Mouse (Mus musculus) G1E (cell line): ENCODE results near the gene Dtnbp1. TPM values are rescaled to one million over a fixed set of nuclear protein-coding genes. Genes with fewer than 3 reads are reported as not detected.

Experiments
- ATAC-seq: 2 replicates; pipeline ENCODE4 v1.8.0; 2016; ENCODE audit warnings: mild to moderate bottlenecking; ENCODE audit not compliant: insufficient number of reproducible peaks, poor library complexity, low FRiP score, severe bottlenecking; ENCODE audit errors: extremely low read depth
- DNase-seq: peaks from one replicate; pipeline ENCODE4 v3.0.0; 2012; ENCODE audit warnings: low spot score
- H3K27me3 ChIP-seq: 2 replicates; pipeline ENCODE4 v1.6.1; 2012; ENCODE audit warnings: mild to moderate bottlenecking, low read length, inconsistent platforms; ENCODE audit not compliant: insufficient read depth
- H3K36me3 ChIP-seq: replicated peaks from 2 replicates; pipeline ENCODE3; 2012; ENCODE audit warnings: mild to moderate bottlenecking, inconsistent platforms
- H3K4me1 ChIP-seq: 2 replicates; pipeline ENCODE4 v1.6.1; 2012; ENCODE audit warnings: low read depth, low read length, inconsistent platforms, mixed read lengths; ENCODE audit not compliant: insufficient read depth
- H3K4me3 ChIP-seq: 2 replicates; pipeline ENCODE4 v1.5.1; 2012; ENCODE audit warnings: low read depth, mild to moderate bottlenecking, inconsistent platforms, low read length, moderate library complexity, mixed read lengths
- H3K9me3 ChIP-seq: replicated peaks from 2 replicates; pipeline ENCODE4 v1.6.1; 2012; ENCODE audit warnings: inconsistent platforms
- CTCF ChIP-seq: IDR thresholded peaks from 2 replicates; pipeline ENCODE4 v1.5.1; 2012; ENCODE audit warnings: low read depth, low read length, inconsistent platforms, mixed read lengths
- GATA1 ChIP-seq: IDR thresholded peaks from 2 replicates; pipeline ENCODE4 v1.6.1; 2012; ENCODE audit warnings: borderline replicate concordance, low read length, inconsistent platforms, mixed read lengths
- GATA2 ChIP-seq: IDR thresholded peaks from 2 replicates; pipeline ENCODE4 v1.6.1; 2012; ENCODE audit warnings: low read depth, low read length, inconsistent platforms, borderline replicate concordance
- POLR2AphosphoS5 ChIP-seq: IDR thresholded peaks from 2 replicates; pipeline ENCODE4 v1.6.1; 2012; ENCODE audit warnings: low read depth, low read length, inconsistent platforms; ENCODE audit not compliant: insufficient replicate concordance
- TAL1 ChIP-seq: conservative IDR thresholded peaks from 2 replicates; pipeline ENCODE4 v1.6.1; 2012; ENCODE audit warnings: low read depth, low read length, inconsistent platforms, mixed read lengths
- polyA plus RNA-seq: library from polyadenylated mRNA; stranded (reverse); fragments of >175 nt; gene quantifications from 2 replicates; pipeline ENCODE4 v1.2.3, GENCODE M21; 2012
- total RNA-seq, 2 experiments: library from RNA; stranded (forward) in 1 of 2; stranded (reverse) in 1 of 2; fragments of 200-1000 nt in 1 of 2; fragments of >200 nt in 1 of 2; fragmentation: Nextera tagmentation in 1 of 2; gene quantifications; 2 replicates each; pipeline ENCODE4 v1.2.3; 2014 to 2017

Gene Dtnbp1
- total and polyA plus RNA-seq, 3 experiments = 19.2 to 33.3 (median 28.2) TPM

- peak; percentile 83 for ATAC-seq
- H3K4me1 ChIP-seq = peaks cover 16% of the 10 kb centered on the region
- peak overlapping the region; percentile 28; the same call in 1 of the 2 replicates for H3K4me3 ChIP-seq
- DNase-seq = no peak
- no peaks in the 10 kb centered on the region for H3K9me3 ChIP-seq
- TF ChIP-seq CTCF (no peak), GATA1 (no peak), POLR2AphosphoS5 (no peak), TAL1 (no peak), GATA2 (no peak)
- peaks cover 20% of the 10 kb centered on the region for H3K36me3 ChIP-seq
- H3K27me3 ChIP-seq = no peaks in the 10 kb centered on the region
Observed at GRCm38 (mm10) chr13:44937681-44938080, 64.3 kb downstream of the Dtnbp1 start.

- H3K27me3 ChIP-seq = no peaks in the 10 kb centered on the region
- ATAC-seq = no peak
- H3K4me3 ChIP-seq = no peak overlapping the region
- H3K4me1 ChIP-seq = peaks cover 16% of the 10 kb centered on the region
- TF ChIP-seq GATA2 (no peak), TAL1 (no peak), POLR2AphosphoS5 (no peak), GATA1 (no peak), CTCF (no peak)
- no peaks in the 10 kb centered on the region for H3K9me3 ChIP-seq
- peaks cover 30% of the 10 kb centered on the region for H3K36me3 ChIP-seq
- DNase-seq = no peak
Observed at GRCm38 (mm10) chr13:44933575-44933974, 68.4 kb downstream of the Dtnbp1 start.

- H3K36me3 ChIP-seq = peaks cover 33% of the 10 kb centered on the region
- ATAC-seq (no peak), DNase-seq (no peak)
- no peaks in the 10 kb centered on the region for H3K9me3 ChIP-seq
- TF ChIP-seq CTCF (no peak), POLR2AphosphoS5 (no peak), GATA1 (no peak), TAL1 (no peak), GATA2 (no peak)
- peaks cover 8% of the 10 kb centered on the region for H3K4me1 ChIP-seq
- no peaks in the 10 kb centered on the region for H3K27me3 ChIP-seq
- no peak overlapping the region for H3K4me3 ChIP-seq
Observed at GRCm38 (mm10) chr13:44932307-44933264, 69.4 kb downstream of the Dtnbp1 start.

GRCm38 (mm10) chr13:44926311-44926710, 75.6 kb downstream of the Dtnbp1 start:
- no peak for TF ChIP-seq TAL1
- TF ChIP-seq GATA1 = no peak
- TF ChIP-seq CTCF = no peak
- no peak for TF ChIP-seq POLR2AphosphoS5
- TF ChIP-seq GATA2 = no peak
- DNase-seq (no peak), ATAC-seq (no peak)
- no peaks in the 10 kb centered on the region for H3K4me1 ChIP-seq
- H3K27me3 ChIP-seq = no peaks in the 10 kb centered on the region
- peaks cover 74% of the 10 kb centered on the region for H3K36me3 ChIP-seq
- no peak overlapping the region for H3K4me3 ChIP-seq
- no peaks in the 10 kb centered on the region for H3K9me3 ChIP-seq

GRCm38 (mm10) chr13:44925173-44925572, 76.8 kb downstream of the Dtnbp1 start:
- DNase-seq (no peak), ATAC-seq (no peak)
- no peak for TF ChIP-seq CTCF
- TF ChIP-seq TAL1 = no peak
- no peak for TF ChIP-seq GATA2
- no peak for TF ChIP-seq GATA1
- TF ChIP-seq POLR2AphosphoS5 = no peak
- H3K27me3 ChIP-seq = no peaks in the 10 kb centered on the region
- H3K4me3 ChIP-seq = no peak overlapping the region
- no peaks in the 10 kb centered on the region for H3K4me1 ChIP-seq
- peaks cover 76% of the 10 kb centered on the region for H3K36me3 ChIP-seq
- H3K9me3 ChIP-seq = no peaks in the 10 kb centered on the region

- ATAC-seq (no peak), DNase-seq (no peak)
- no peaks in the 10 kb centered on the region for H3K9me3 ChIP-seq
- H3K27me3 ChIP-seq = no peaks in the 10 kb centered on the region
- no peak overlapping the region for H3K4me3 ChIP-seq
- no peaks in the 10 kb centered on the region for H3K4me1 ChIP-seq
- TF ChIP-seq CTCF (no peak), TAL1 (no peak), GATA1 (no peak), POLR2AphosphoS5 (no peak), GATA2 (no peak)
- H3K36me3 ChIP-seq = peaks cover 80% of the 10 kb centered on the region
Observed at GRCm38 (mm10) chr13:44924042-44924441, 77.9 kb downstream of the Dtnbp1 start.
